ENCODE assay signal across 17 mouse cellular contexts in the genomic region with DNA sequence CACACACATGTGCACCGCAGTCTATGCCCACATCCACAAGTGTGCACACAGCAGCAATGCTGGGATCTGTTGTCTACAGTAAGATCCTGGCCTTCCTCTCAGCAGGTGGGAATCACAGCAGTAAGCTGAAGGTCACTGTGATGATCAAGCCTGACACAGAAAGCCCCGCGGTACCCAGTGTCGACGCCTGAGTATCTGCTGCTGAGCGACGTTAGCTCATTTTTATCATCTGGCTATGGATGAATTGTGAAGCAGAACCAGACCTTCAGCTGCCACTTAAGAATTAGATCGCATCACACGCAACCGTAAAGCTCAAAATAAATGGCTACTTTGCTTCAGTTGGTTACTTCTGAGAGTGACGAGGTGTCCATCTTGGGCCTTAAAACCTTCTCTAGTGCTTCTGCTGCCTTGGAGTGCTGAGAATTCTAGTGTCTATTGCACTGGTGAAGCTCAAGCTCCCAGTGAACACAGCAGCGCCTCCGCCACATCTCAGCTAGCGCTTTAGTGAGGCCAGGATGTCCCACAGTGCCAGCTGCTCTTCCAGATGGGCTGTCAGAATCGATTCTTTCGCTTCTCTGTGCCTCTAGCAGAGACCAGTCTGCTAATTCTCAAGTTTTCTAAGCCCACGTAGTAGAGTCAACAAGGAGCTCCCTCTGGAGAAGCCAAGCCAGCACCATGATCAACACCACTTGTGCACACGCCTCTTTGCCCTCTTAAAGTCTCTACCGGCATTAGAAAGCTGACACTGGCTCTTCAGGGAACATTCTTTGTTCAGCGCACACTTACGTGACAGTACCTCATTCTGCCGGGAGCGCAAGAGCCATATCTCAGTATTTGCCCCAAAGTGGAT.
DNase-seq lines count a peak whose midpoint lies in the region; ATAC-seq lines count a peak whose summit lies in the region.
"Had no signal": no experiment of that assay in that cellular context is flagged by ENCODE, and none has a peak within 500 bp of the region (broad histone marks: within the 10 kb centered on the region; RNA-seq: fewer than 3 reads in every experiment).

No protein-coding gene starts in this region.

- no peak for ATAC-seq in hindbrain, embryonic 13.5 days (ENCODE audit: low FRiP score)
- no peak for ATAC-seq in hindbrain, embryonic 11.5 days (ENCODE audit: low FRiP score)
- ATAC-seq: liver, postnatal 0 days had no signal

- H3K27me3 ChIP-seq in hindbrain, embryonic 13.5 days: no peaks in the 10 kb centered on the region
- H3K27me3 ChIP-seq in hindbrain, embryonic 11.5 days (ENCODE audit: control insufficient read depth, insufficient read depth, low read length): no peaks in the 10 kb centered on the region
- H3K27me3 ChIP-seq: neural tube, embryonic 15.5 days had no signal

- H3K9me3 ChIP-seq in hindbrain, embryonic 13.5 days: no peaks in the 10 kb centered on the region
- no peaks in the 10 kb centered on the region for H3K9me3 ChIP-seq in hindbrain, embryonic 11.5 days (ENCODE audit: control insufficient read depth, low read length)
- H3K9me3 ChIP-seq: neural tube, embryonic 15.5 days had no signal

- no peak overlapping the region for H3K4me2 ChIP-seq in hindbrain, embryonic 13.5 days
- no peak overlapping the region for H3K4me2 ChIP-seq in hindbrain, embryonic 11.5 days (replicated peaks; ENCODE audit: low read depth, low read length)
- H3K4me2 ChIP-seq: neural tube, embryonic 15.5 days had no signal

- H3K36me3 ChIP-seq in hindbrain, embryonic 13.5 days: peaks cover 14% of the 10 kb centered on the region; the same call in 1 of the 2 replicates
- no peaks in the 10 kb centered on the region for H3K36me3 ChIP-seq in hindbrain, embryonic 11.5 days (ENCODE audit: control insufficient read depth, insufficient read depth, low read length)

- no peak overlapping the region for H3K9ac ChIP-seq in hindbrain, embryonic 13.5 days
- H3K9ac ChIP-seq in hindbrain, embryonic 11.5 days (ENCODE audit: low read depth, low read length): no peak overlapping the region
- H3K9ac ChIP-seq: liver, postnatal 0 days; neural tube, embryonic 15.5 days had no signal

- 82% methylated on average over 23 of the region's 23 CpGs for WGBS in hindbrain, embryonic 13.5 days
- 84% methylated on average over 23 of the region's 23 CpGs for WGBS in hindbrain, embryonic 11.5 days

- 0 out of 2 replicates have a peak overlapping the region, but pooled peaks have one; percentile 10 for H3K27ac ChIP-seq in hindbrain, embryonic 13.5 days
- H3K27ac ChIP-seq in hindbrain, embryonic 11.5 days (ENCODE audit: low read depth, low read length): no peak overlapping the region
- H3K27ac ChIP-seq: gastrocnemius, adult 2 months; heart, adult 2 months; neural tube, embryonic 15.5 days had no signal

- peaks cover 2% of the 10 kb centered on the region; the same call in 1 of the 2 replicates for H3K4me1 ChIP-seq in hindbrain, embryonic 13.5 days (replicated peaks)
- H3K4me1 ChIP-seq in hindbrain, embryonic 11.5 days (replicated peaks; ENCODE audit: control insufficient read depth, insufficient read depth, low read length): no peaks in the 10 kb centered on the region

- DNase-seq in cerebellum, postnatal 10 days: peak; percentile 59 to 73
- DNase-seq in cerebellum, adult 11 months: no peak
- no peak for DNase-seq in hindbrain, embryonic 11.5 days (ENCODE audit: low spot score)
- DNase-seq in right cerebral cortex, adult 18-20 months: peak; percentile 71
- no peak for DNase-seq in right cerebral cortex, postnatal 14 days
- peak; percentile 77 for DNase-seq in telencephalon, adult 2 months (ENCODE audit: low read depth, low spot score)
- no peak for DNase-seq in ovary, postnatal 36 days (ENCODE audit: low spot score)
- DNase-seq: cerebellum, adult 18-20 months; gastrocnemius, adult 2 months; heart, adult 2 months; heart, postnatal 14 days; kidney, adult 11 months; liver, postnatal 0 days; lung, postnatal 4 days; thymus, postnatal 36 days had no signal

- no peak overlapping the region for H3K4me3 ChIP-seq in hindbrain, embryonic 13.5 days
- no peak overlapping the region for H3K4me3 ChIP-seq in hindbrain, embryonic 11.5 days (ENCODE audit: low read depth, low read length)
- H3K4me3 ChIP-seq: gastrocnemius, adult 2 months; heart, adult 2 months; neural tube, embryonic 15.5 days had no signal

Comparison
In these comparisons a context has a peak if more than half of its experiments do, and no peak if none do; other contexts are left out.
1. DNase-seq: peak in cerebellum, postnatal 10 days (2 of 2), right cerebral cortex, adult 18-20 months (single experiment) and telencephalon, adult 2 months (single experiment); none in cerebellum, adult 11 months (single experiment), hindbrain, embryonic 11.5 days (single experiment), right cerebral cortex, postnatal 14 days (single experiment) and ovary, postnatal 36 days (single experiment).